Mouse (Mus musculus) erythroblast, embryonic 14.5 days (primary cell): ENCODE data around the gene Sorcs2.

Source experiments
- GATA1 ChIP-seq: IDR thresholded peaks from 2 replicates; pipeline ENCODE4 v1.6.1; 2012; ENCODE audit warnings: low read length, inconsistent platforms, mixed read lengths
- TAL1 ChIP-seq: IDR thresholded peaks from 3 replicates; pipeline ENCODE4 v1.6.1; 2012; ENCODE audit warnings: low read length, inconsistent platforms, mixed read lengths

DNA sequence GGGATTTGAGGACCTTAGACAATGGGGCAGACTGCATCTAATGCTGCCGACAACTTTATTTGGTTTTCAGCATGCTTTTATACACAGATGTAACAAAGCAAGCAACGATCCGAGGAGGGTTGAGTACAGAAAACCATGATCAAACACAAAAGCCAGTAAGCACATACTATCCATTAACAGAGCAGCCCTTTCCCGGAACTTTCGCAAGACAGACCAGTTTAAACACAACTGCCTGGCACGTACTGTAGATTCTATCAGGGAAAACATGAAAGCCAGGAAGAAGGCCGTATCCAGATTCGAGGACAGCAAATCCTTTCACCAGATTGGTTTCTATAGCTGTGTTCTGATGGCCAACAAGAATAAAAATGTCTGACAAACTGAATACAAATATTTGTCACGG lies 82.8 kb downstream of the Sorcs2 start:
- TF ChIP-seq TAL1 (no peak), GATA1 (no peak)
